Mouse (Mus musculus): ENCODE data around the gene Atp5f1. TPM values are rescaled to one million over a fixed set of nuclear protein-coding genes. Genes with fewer than 3 reads are reported as not detected.
"Not testable (repeated sequence)": the region's sequence is repeated elsewhere in the genome, so short reads cannot be mapped to it uniquely, and the experiment has no call there.

The Atp5f1 gene
- polyA plus RNA-seq, 1 experiment: 358 TPM

GRCm38 (mm10) chr3:105932240-105933071 lies 27.4 kb downstream of the Atp5f1 start, which contains the start of gene I830077J02Rik:
I830077J02Rik (minus strand) TSS chr3:105932664.
- Histone ChIP-seq H3K4me1 (ENCODE audit: control insufficient read depth, insufficient read depth, low read length) (peaks cover 17% of the 10 kb centered on the region), H3K4me3 (ENCODE audit: insufficient read depth, low read length) (peak within 1 kb of the TSS; percentile 26), H3K27ac (ENCODE audit: insufficient read depth, low read depth, low read length) (peak within 1 kb of the TSS; percentile 71)
- TF ChIP-seq CTCF (IDR thresholded peaks at IDR 0.05; ENCODE audit: low read depth, low read length) (no peak), POLR2A (IDR thresholded peaks at IDR 0.05; ENCODE audit: borderline replicate concordance, low read depth, low read length) (no peak)

GRCm38 (mm10) chr3:105931095-105931494 lies 28.8 kb downstream of the Atp5f1 start:
- peaks cover 19% of the 10 kb centered on the region for H3K4me1 ChIP-seq (ENCODE audit: control insufficient read depth, insufficient read depth, low read length)
- no peak overlapping the region for H3K27ac ChIP-seq (ENCODE audit: insufficient read depth, low read depth, low read length)
- no peak overlapping the region for H3K4me3 ChIP-seq (ENCODE audit: insufficient read depth, low read length)

DNA sequence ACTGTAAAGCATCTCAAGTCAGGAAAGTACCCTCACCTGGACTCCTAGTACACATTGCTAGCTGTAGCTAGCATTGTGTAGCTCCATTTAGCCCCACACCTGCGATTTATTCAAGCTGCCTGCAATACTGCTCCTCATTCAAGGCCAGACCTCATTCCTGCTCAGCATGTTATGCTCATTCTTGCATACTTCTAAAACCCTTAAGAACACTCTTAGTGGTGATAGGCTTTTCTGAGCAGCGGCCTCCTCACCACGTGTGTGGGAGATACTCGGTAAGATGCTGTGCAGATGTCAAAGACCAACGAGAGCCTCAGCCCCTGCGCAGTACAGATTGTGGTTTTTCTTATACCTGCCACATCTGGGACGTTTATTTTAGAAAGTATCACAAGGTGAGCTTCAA lies 30.1 kb downstream of the Atp5f1 start:
- no peak overlapping the region for H3K4me3 ChIP-seq (ENCODE audit: insufficient read depth, low read length)
- H3K27ac ChIP-seq (ENCODE audit: insufficient read depth, low read depth, low read length): no peak overlapping the region
- no peak for TF ChIP-seq CTCF (IDR thresholded peaks at IDR 0.05; ENCODE audit: low read depth, low read length)
- TF ChIP-seq POLR2A (IDR thresholded peaks at IDR 0.05; ENCODE audit: borderline replicate concordance, low read depth, low read length): no peak
- H3K4me1 ChIP-seq (ENCODE audit: control insufficient read depth, insufficient read depth, low read length): peaks cover 19% of the 10 kb centered on the region

More at GRCm38 (mm10) chr3:105931095-105931494, 28.8 kb downstream of the Atp5f1 start:
- TF ChIP-seq CTCF (IDR thresholded peaks at IDR 0.05; ENCODE audit: low read depth, low read length) (no peak), POLR2A (IDR thresholded peaks at IDR 0.05; ENCODE audit: borderline replicate concordance, low read depth, low read length) (no peak)

GRCm38 (mm10) chr3:105928781-105929180 lies 31.1 kb downstream of the Atp5f1 start:
- Histone ChIP-seq H3K4me3 (ENCODE audit: insufficient read depth, low read length) (no peak overlapping the region), H3K4me1 (ENCODE audit: control insufficient read depth, insufficient read depth, low read length) (peaks cover 19% of the 10 kb centered on the region), H3K27ac (ENCODE audit: insufficient read depth, low read depth, low read length) (no peak overlapping the region)
- no peak for TF ChIP-seq CTCF (IDR thresholded peaks at IDR 0.05; ENCODE audit: low read depth, low read length)
- no peak for TF ChIP-seq POLR2A (IDR thresholded peaks at IDR 0.05; ENCODE audit: borderline replicate concordance, low read depth, low read length)

DNA sequence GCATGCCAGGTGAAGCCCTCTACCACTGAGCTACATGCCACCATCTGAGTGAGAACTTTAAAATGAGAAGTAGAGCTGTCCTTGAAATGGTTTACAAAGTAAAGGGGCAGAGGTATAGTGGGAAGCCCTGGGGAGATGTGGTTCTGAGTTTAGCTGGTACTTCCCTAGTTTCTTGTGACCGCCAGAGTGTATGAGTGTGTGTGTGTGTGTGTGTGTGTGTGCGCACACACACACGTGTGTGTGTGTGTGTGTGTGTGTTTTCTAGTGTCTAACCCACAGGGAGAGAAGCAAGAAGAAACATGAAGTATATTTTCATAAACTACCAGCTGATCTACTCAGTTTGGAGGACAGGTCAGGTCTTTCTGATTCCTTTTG lies 31.7 kb downstream of the Atp5f1 start:
- no peak for TF ChIP-seq CTCF (IDR thresholded peaks at IDR 0.05; ENCODE audit: low read depth, low read length)
- TF ChIP-seq POLR2A (IDR thresholded peaks at IDR 0.05; ENCODE audit: borderline replicate concordance, low read depth, low read length): no peak
- H3K4me1 ChIP-seq (ENCODE audit: control insufficient read depth, insufficient read depth, low read length): peaks cover 19% of the 10 kb centered on the region
- H3K27ac ChIP-seq (ENCODE audit: insufficient read depth, low read depth, low read length): no peak overlapping the region
- no peak overlapping the region for H3K4me3 ChIP-seq (ENCODE audit: insufficient read depth, low read length)

- no peak overlapping the region for H3K4me3 ChIP-seq (ENCODE audit: insufficient read depth, low read length)
- no peak overlapping the region for H3K27ac ChIP-seq (ENCODE audit: insufficient read depth, low read depth, low read length)
- TF ChIP-seq CTCF (IDR thresholded peaks at IDR 0.05; ENCODE audit: low read depth, low read length): no peak
- TF ChIP-seq POLR2A (IDR thresholded peaks at IDR 0.05; ENCODE audit: borderline replicate concordance, low read depth, low read length): no peak
- H3K4me1 ChIP-seq (ENCODE audit: control insufficient read depth, insufficient read depth, low read length): peaks cover 16% of the 10 kb centered on the region
Measured at GRCm38 (mm10) chr3:105927561-105928194, 32.2 kb downstream of the Atp5f1 start.

DNA sequence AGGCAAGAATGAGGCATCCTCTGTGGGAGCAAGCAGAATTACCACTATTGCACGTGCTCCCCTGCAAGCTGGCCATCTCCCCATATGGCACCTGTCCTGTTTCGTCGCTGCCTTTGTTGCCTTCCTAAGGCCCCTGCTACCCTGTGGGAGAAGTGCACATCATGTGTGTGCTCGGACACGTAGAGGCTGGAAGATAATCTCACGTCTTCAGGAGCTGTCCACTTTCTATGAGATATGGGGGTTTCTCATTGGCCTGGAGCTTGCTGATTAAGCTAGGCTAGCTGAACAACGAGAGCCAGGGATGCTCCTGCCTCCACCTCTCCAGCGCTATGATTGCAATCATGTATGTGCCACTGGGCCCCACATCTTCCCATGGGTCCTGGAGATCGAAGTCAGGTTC lies 35.3 kb downstream of the Atp5f1 start:
- Histone ChIP-seq H3K4me1 (ENCODE audit: control insufficient read depth, insufficient read depth, low read length) (peaks cover 6% of the 10 kb centered on the region), H3K27ac (ENCODE audit: insufficient read depth, low read depth, low read length) (no peak overlapping the region), H3K4me3 (ENCODE audit: insufficient read depth, low read length) (no peak overlapping the region)
- no peak for TF ChIP-seq POLR2A (IDR thresholded peaks at IDR 0.05; ENCODE audit: borderline replicate concordance, low read depth, low read length)
- no peak for TF ChIP-seq CTCF (IDR thresholded peaks at IDR 0.05; ENCODE audit: low read depth, low read length)

GRCm38 (mm10) chr3:105921959-105922358 lies 37.9 kb downstream of the Atp5f1 start:
- Histone ChIP-seq H3K27ac (ENCODE audit: insufficient read depth, low read depth, low read length) (no peak overlapping the region), H3K4me1 (ENCODE audit: control insufficient read depth, insufficient read depth, low read length) (peaks cover 17% of the 10 kb centered on the region), H3K4me3 (ENCODE audit: insufficient read depth, low read length) (no peak overlapping the region)
- TF ChIP-seq POLR2A (IDR thresholded peaks at IDR 0.05; ENCODE audit: borderline replicate concordance, low read depth, low read length) (no peak), CTCF (IDR thresholded peaks at IDR 0.05; ENCODE audit: low read depth, low read length) (no peak)

DNA sequence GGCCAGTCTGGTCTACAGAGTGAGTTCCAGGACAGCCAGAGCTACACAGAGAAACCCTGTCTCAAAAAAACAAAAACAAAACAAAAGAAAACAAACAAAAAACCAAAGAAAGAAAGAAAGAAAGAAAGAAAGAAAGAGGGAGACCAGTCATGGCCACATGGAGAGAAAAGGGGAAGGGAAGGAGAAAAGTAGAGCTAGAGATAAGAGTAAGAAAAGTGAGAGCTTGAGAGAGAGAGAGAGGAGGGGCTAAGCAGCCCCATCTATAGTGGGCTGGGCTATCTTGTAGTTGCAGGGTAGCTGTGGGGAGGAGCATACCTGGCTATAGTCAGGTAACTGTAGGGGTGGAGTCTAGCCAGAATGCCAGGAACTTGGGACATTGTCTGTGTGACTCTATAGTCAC lies 39.2 kb downstream of the Atp5f1 start:
- H3K27ac ChIP-seq (ENCODE audit: insufficient read depth, low read depth, low read length); H3K4me3 ChIP-seq (ENCODE audit: insufficient read depth, low read length): not testable (repeated sequence)
- peaks cover 17% of the 10 kb centered on the region for H3K4me1 ChIP-seq (ENCODE audit: control insufficient read depth, insufficient read depth, low read length)

DNA sequence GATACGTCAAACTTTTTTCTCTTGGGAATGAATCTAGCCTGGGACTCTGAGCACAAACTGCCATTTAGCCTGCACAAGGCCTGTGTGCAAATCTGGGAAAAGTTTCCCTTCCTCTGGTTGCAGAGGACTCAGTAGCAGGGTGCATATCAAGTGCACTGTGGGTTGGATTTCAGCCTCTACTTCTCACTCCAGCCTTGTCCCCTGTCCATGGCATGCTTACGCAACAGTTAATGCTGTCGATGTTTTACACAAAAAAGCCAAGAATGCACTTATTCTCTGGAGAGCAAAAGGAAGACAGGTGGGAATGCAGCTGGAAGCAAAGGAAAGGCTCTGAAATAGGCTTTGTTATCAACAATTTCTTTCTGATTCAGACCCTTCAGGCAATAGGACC lies 41.5 kb downstream of the Atp5f1 start:
- no peak overlapping the region for H3K4me3 ChIP-seq (ENCODE audit: insufficient read depth, low read length)
- H3K4me1 ChIP-seq (ENCODE audit: control insufficient read depth, insufficient read depth, low read length): peaks cover 36% of the 10 kb centered on the region

More for the DNA sequence above, 41.5 kb downstream of the Atp5f1 start:
- H3K27ac ChIP-seq (ENCODE audit: insufficient read depth, low read depth, low read length): no peak overlapping the region
- no peak for TF ChIP-seq CTCF (IDR thresholded peaks at IDR 0.05; ENCODE audit: low read depth, low read length)
- no peak for TF ChIP-seq POLR2A (IDR thresholded peaks at IDR 0.05; ENCODE audit: borderline replicate concordance, low read depth, low read length)
